Mouse (Mus musculus) erythroid progenitor cell, adult 5-6 weeks (primary cell): ENCODE measurements around the gene Setx. TPM values are rescaled to one million over a fixed set of nuclear protein-coding genes. Genes with fewer than 3 reads are reported as not detected.

ENCODE experiments used
- ATAC-seq: replicated peaks from 2 replicates; pipeline ENCODE4 v1.8.0; 2016; ENCODE audit warnings: moderate number of reproducible peaks, mild to moderate bottlenecking, moderate TSS enrichment, inconsistent platforms; ENCODE audit not compliant: poor library complexity, low FRiP score, severe bottlenecking
- total RNA-seq, 2 experiments: library from RNA; stranded (forward) in 1 of 2; stranded (reverse) in 1 of 2; fragments of 150-400 nt in 1 of 2; fragments of 186-747, 209-891 nt in 1 of 2; gene quantifications; 2 replicates each; pipeline versions ENCODE4 v1.2.3 to v1.2.4; 2015 to 2017; ENCODE audit warnings: low replicate concordance in 2 of 2

Setx gene
- total RNA-seq, 2 experiments from 2014 or later = 28.1 to 45.2 TPM

DNA sequence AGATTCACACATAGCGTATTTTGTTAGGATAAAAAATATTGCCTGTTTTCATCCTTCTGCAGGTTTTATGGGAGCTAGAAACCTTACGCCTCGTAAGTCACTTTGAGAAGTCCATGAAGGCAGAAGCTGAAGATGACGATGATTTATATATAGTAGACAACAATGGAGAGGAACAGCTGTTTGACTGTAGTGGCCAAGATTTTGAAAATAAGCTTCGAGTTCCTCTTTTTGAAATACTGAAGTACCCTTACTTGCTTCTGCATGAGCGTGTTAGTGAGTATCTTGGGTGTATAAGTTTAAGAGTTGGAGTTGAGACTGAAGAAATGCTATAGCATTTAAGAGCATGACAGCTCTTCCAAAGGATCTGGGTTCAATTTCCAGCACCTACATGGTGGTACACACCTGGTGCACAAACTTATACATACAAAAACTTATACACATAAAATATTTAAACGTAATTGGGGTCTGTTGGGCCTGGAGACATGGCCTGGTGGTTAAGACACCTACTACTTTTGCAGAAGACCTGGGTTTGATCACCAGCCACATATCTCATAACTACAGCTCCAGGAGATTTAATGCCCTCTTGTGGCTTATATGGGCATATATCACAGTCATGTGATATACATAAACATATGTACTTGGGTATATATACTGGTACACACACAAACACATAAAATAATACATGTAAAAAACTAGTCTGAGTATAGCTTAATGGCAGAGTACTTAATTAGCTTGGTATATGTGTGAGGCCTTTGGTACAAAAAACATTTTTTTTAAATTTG, 6.3 kb downstream of the Setx start:
- no peak for ATAC-seq

GRCm38 (mm10) chr2:29135161-29135560, 11.2 kb downstream of the Setx start:
- no peak for ATAC-seq

DNA sequence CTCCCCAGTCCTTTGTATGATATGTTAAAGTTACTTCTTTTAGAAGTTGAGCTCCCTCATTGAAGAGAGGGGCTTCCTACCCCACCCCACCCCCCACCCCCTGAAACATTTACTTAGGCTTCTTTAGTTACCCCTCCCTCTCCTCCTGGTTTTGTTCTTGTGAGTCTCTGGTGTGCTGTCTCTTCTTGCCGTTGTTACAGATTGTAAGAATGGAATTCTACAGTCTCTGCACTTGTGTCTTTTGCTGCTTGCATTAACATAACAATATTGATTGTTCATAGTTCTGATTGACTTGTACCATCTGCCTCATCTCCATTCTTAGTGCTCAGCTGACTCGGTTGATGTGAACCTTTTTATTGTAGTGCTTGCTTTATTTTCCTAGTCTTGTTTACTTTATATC, 28.0 kb downstream of the Setx start:
- no peak for ATAC-seq

DNA sequence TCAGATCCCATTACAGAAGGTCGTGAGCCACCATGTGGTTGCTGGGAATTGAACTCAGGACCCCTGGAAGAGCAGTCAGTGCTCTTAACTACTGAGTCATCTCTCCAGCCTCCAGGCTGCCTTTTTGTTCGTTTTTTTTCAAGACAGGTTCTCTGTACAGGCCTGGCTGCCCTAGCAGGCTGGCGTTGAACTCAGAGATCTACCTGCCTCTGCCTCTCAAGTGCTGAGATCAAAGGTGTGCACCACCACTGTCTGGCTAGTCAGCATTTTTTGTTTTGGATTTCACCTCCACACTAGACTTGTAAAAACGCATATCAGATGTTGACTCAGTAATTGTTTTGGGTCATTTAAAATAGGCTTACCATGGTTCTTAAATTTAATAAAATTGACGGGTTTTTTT, 44.1 kb downstream of the Setx start:
- ATAC-seq = no peak

- no peak for ATAC-seq
Measured at GRCm38 (mm10) chr2:29174887-29175286, 50.9 kb downstream of the Setx start.

- no peak for ATAC-seq
Measured at GRCm38 (mm10) chr2:29179810-29180209, 55.8 kb downstream of the Setx start.

DNA sequence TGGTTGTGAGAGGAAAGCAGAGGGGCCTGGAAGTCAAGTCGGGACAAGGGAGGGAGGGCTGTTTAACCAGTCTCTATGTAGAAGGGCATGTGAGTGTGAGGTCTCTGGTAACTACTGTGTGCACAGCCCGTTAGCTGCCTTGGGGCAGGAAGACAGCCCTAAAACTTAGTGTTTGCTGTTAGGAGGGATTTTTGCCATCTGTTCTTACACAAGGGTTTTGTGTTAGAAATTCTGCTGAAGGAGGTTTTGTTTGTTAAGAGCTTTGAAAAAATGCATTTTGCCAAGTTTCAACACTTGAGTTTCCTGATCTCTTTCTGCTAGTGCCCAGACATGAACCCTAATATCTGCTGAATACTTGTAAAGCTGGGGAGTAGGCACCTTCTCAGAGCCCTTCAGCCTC, 57.1 kb downstream of the Setx start:
- ATAC-seq = no peak

DNA sequence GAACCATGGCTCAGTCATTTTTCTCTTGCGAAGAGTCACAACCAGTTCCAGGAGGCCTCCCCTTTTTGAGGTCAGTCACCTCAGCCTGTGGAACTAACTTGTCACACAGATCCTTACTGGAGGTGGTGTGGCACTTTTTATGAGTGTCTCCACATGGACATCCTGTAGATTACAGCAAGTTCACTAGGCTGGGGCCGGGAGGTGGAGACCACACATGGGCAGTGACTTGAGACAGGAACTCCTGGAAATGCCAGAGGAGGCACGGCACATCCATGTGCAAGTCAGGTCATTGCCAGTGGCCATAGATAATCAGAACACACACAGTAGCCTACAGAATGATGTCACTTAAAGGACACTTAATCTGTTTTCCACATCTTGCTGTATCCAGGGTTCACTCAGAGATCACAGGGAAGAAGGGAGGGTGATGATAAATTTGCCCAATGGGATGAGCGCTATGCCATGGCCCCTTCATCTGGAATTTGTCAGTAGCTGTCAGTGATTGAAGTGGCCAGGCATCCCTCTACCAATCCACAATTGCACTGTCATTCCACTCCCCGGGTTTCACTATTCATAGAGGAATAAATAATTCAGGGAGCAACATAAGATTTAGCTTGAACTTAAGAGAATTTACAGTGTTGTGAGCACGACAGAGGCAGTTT, 59.4 kb downstream of the Setx start:
- no peak for ATAC-seq

DNA sequence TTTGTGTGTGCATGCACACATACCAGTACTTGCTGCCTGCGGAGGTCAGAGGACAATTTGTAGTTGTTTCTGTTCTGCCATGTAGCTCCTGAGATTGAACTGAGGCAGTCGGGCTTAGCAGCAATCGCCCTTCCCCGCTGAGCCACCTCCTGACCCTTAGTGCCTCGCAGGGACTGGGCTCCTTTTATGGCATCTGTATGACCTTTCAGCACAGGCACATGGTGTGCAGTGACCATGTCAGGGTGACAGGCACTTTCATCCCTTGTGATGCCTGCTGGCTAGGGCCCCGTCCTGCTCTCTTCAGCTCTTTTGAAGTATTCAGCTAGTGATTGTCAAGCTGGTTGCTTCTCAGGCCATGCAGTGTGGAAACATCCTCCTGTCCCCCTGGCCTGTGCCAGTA, 62.2 kb downstream of the Setx start:
- no peak for ATAC-seq

- no peak for ATAC-seq
Measured at GRCm38 (mm10) chr2:29190392-29190791, 66.4 kb downstream of the Setx start.

DNA sequence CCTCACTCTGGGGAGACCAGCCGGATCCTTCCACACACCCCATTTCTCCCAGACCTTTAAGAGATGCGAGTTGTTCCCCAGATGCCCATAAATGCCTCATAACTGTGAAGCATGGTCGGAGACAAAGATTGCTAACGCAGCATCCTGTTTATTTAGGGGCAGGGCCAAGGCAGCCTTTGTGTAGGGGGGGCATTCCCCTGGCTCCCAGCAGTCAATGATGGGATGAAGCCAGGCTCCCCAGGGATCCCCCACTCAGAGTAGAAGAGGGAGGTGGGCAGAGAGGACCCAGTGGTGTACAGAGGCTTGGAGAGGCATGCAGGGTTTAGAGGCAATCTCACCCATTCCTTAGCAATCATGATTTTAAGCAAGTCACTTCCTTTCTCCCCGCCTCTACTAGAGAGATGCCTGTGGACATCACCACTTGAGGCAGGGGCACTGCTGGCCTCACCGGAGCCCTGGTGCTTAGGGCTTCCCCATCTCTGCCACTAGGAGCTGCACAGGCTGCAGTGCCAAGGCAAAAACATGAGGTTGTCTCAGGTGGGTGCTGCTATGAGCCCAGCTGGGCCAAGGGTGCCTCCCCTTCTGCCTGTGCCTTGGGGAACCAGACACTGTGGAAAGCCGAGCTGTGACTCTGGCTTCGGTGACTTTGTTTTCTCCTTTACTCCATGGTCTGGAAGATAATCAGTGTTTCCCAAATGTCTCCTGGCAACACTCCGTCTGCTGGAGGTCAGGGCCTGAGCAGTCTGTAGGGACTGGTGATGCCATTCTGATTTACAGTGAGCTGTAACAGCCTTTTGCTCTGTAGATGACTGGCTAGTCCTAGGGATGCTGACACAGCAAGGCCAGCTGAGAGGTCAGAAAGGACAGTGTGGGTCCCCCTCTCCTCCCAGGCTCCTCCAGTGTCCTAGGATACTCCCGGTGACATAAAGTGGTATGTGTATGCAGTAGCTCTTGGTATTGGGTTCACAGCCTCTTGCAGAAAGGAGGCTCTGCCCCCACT, 67.5 kb downstream of the Setx start:
- no peak for ATAC-seq

DNA sequence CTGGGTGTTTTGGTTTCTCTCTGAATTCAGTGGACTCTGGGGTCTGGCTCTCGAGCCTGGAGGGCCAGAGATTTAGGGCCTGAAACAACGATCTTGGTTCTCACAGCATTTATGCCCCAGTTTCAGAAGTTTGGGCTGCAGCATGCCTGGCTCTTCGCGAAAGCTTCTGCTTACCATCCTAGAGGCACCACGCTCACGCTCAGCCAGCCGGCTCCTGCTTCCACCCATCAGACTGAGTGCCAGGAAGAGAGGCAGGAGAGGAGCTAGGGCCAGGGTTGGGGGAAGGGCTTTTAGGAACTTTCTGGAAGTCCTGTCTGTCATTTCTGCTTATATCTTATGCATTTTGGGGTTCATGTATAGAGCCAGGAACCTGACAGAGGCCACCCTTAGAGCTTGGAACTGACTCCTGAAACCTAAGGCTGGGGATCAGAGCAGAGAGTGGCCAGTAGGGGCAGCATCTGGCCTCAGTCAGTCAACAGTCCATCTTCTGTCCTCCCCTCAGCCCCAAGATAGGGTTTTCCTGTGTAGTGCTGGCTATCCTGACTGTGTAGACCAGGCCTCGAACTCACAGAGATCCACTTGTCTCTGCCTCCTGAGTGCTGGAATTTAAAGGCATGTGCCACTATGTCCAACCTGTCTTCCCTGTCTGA, 68.8 kb downstream of the Setx start:
- ATAC-seq = no peak

- no peak for ATAC-seq
Measured at GRCm38 (mm10) chr2:29193819-29194546, 70.0 kb downstream of the Setx start.

GRCm38 (mm10) chr2:29194547-29195463, 70.8 kb downstream of the Setx start:
- ATAC-seq = peak; percentile 56; the same call in 1 of the 2 replicates

GRCm38 (mm10) chr2:29196844-29197243, 72.9 kb downstream of the Setx start:
- ATAC-seq = no peak

DNA sequence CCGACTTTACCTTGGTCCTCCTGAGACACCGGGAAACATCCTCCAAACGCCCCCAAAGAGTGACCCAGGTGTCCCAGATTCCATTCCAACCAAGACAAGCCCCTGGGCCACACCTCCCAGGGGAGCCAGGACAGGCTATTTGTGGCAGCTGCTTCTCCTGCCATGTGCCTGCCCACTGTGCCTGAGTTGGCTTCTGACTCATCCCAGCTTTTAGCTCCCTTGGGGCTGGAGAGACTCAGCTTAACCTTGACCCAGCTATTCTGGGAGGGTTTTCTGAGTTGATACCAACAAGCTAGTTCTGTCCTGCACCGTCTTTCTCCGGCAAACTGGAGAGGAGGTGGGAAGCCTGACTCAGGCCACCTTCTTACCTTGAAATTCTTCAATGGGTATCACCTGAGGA, 74.5 kb downstream of the Setx start:
- ATAC-seq = no peak

DNA sequence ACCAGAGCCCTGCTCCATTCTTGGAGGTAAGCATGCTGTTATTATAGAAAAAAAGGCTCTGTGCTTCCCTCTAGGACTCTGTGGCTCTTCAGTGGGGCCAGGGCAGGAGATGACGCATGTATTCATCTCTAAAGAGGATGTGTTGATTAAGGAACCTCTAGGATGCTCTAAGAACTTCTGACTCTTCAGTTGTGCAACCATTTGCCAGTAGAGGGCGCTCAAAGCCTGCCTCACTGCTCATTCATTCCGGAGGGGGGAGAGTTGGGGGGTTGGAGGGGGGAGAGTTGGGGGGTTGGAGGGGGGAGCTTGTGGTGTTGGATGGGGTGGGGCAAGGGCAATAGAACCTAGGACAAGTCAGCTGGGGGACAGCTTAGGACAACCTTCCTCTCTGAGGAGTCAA, 75.9 kb downstream of the Setx start:
- ATAC-seq = no peak
